Mouse (Mus musculus): ENCODE measurements around the gene Bin2. TPM values are rescaled to one million over a fixed set of nuclear protein-coding genes. Genes with fewer than 3 reads are reported as not detected.

Gene Bin2
- total RNA-seq, 2 experiments from 2014 or later, result 37.0 to 57.4 TPM

GRCm38 (mm10) chr15:100660805-100661204 lies 8.5 kb downstream of the Bin2 start:
- no peak for ATAC-seq (replicated peaks; ENCODE audit: low FRiP score, low TSS enrichment, poor library complexity, severe bottlenecking)

- no peak for ATAC-seq (replicated peaks; ENCODE audit: low FRiP score, low TSS enrichment, poor library complexity, severe bottlenecking)
These were observed 9.0 kb downstream of the Bin2 start for GRCm38 (mm10) chr15:100660306-100660705.

- ATAC-seq (replicated peaks; ENCODE audit: low FRiP score, low TSS enrichment, poor library complexity, severe bottlenecking), result no peak
These were observed 14.2 kb downstream of the Bin2 start for GRCm38 (mm10) chr15:100655201-100655600.

DNA sequence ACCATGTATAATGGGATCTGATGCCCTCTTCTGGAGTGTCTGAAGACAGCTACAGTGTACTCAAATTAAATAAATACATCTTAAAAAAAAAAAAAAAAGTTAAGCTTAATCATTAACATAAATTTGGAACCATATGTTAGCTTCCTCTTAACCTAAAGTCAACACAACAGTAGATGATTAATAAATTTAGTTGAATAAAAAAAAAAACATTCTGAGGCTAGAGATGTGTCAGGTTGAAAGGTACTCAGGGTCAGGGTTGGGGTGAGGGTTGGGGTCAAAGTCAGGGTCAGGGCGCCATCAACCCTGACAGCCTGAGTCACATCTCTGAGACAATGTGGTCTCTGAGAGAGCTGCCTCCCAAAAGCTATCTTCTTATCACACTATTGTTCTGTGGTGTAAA lies 15.1 kb downstream of the Bin2 start:
- ATAC-seq (replicated peaks; ENCODE audit: low FRiP score, low TSS enrichment, poor library complexity, severe bottlenecking), result no peak

- peak; percentile 53 for ATAC-seq (replicated peaks; ENCODE audit: low FRiP score, low TSS enrichment, poor library complexity, severe bottlenecking)
These were observed 17.7 kb downstream of the Bin2 start for GRCm38 (mm10) chr15:100651610-100652009.

- no peak for ATAC-seq (replicated peaks; ENCODE audit: low FRiP score, low TSS enrichment, poor library complexity, severe bottlenecking)
These were observed 19.2 kb downstream of the Bin2 start for GRCm38 (mm10) chr15:100650111-100650510.

DNA sequence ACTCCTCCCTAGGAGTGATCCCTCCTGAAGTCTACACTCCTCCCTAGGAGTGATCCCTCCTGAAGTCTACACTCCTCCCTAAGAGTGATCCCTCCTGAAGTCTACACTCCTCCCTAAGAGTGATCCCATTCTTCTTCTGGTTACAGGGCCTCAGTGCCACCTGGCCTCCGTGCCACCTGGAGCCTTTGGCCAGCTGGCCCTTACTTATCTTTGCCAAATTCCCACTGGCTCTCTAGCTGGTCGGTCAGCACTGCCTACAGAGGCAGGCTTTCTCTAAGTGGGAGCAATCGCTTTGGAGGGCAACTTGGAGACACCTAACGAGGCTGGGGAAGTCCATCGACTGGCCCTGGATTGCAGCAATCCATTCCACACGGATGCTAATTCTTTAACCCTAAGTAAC lies 23.2 kb downstream of the Bin2 start:
- ATAC-seq (replicated peaks; ENCODE audit: low FRiP score, low TSS enrichment, poor library complexity, severe bottlenecking), result no peak

GRCm38 (mm10) chr15:100642451-100642850 lies 26.9 kb downstream of the Bin2 start:
- no peak for ATAC-seq (replicated peaks; ENCODE audit: low FRiP score, low TSS enrichment, poor library complexity, severe bottlenecking)

GRCm38 (mm10) chr15:100641226-100641810 lies 28.0 kb downstream of the Bin2 start:
- no peak for ATAC-seq (replicated peaks; ENCODE audit: low FRiP score, low TSS enrichment, poor library complexity, severe bottlenecking)

GRCm38 (mm10) chr15:100639972-100640750 lies 29.2 kb downstream of the Bin2 start:
- no peak for ATAC-seq (replicated peaks; ENCODE audit: low FRiP score, low TSS enrichment, poor library complexity, severe bottlenecking)

- ATAC-seq (replicated peaks; ENCODE audit: low FRiP score, low TSS enrichment, poor library complexity, severe bottlenecking), result 0 out of 2 replicates have a peak, but pooled peaks have one; percentile 21
These were observed 31.7 kb downstream of the Bin2 start for GRCm38 (mm10) chr15:100637661-100638060.

DNA sequence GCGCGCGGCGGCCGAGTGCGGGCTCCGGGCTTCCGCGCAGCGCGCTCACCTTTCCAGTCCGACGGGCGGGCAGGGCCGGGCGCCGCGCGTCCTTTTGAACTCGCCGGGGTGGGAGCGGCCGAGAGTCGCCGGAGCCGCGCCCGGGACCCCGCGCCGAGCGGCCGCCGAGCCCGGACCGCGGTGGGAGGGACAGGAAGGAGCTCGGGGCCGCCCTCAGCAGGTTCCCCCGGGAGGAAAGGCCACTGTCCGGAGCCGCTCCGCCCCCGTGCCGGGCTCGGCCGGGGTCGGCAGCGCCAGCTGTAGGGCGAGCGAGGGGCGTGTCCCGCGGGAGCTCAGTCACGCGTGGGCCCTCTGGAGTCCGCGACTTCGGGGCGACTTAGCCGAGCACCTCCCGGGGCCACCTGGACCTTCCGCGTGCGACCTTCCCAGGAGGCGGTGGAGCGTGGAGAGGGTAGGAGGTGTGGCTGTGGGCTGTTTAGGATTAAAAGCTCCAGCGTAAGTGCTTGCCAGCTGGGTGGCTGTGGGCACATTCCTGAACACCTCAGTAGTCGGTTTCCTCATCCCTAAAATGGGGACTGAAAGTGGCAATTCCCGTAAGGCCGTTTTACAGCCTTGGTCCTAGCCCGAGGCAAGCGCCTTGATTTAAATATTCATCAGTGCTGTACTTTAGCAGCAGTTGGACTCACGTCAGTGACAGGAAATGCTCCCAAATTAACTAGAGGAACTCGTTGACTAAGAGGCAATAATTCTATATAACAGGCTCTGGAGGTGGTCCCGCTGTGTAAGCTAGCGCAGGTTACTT lies 32.5 kb downstream of the Bin2 start, which contains the start of gene Smagp:
Gene Smagp (minus strand): TSS at position 241 of the 802 bp plus-strand sequence.
- ATAC-seq (replicated peaks; ENCODE audit: low FRiP score, low TSS enrichment, poor library complexity, severe bottlenecking), result no peak

DNA sequence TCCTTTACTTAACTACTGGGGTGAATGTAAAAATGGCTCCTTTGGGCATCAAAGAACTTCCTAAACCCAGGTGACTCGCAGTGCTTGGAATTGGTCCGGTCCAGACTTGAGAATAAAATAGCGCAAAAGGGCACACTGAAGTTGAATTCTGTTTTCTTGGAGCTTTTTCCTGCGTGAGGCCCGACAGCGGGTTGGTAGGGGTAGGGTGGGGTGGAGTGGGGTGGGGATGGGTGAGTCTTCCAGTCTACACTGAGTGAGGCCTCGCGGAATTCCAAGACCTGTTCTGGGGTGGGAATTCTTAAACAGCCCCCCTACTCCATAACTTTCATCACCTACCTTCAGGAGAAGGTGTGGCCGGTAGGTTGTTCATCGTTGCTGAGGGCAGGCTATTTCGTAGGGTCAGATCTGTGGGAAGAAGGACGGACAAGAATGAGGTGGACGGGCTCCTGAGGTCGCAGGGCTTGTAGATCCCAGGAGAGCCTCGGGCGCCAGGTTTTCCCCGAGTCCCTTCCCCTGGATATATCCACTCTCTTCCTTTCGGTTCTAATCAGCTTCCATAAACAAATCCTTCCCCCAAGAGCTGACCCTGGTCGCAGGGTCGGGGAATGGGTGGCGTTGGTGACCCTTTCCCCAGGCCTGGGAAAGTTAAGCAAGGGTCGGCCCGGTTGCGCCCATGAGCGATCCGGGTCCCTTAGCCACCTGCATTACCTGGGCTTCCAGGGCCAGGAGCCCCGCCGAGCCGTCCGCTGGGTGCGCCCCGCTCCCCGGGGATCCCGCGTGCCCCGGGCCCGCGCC lies 33.3 kb downstream of the Bin2 start:
- ATAC-seq (replicated peaks; ENCODE audit: low FRiP score, low TSS enrichment, poor library complexity, severe bottlenecking), result no peak

DNA sequence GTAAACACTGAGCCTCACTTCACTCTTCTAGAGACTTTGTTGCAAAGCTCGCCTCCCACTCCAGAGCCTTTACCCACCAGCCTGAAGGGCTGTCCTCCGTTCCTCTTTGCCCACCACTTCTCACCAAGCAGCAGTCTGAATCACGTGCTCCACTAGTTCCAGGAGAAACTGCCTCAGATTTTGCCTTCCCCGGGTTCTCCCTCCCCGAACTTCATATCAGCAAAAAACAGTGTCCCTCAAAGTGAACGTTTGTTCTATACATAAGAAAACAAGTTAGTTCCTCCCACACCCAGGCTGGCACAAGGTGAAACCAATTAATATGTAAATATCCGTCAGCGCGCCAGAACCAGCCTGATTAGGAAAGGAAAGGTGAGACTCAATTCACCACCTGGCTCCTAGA lies 34.1 kb downstream of the Bin2 start:
- ATAC-seq (replicated peaks; ENCODE audit: low FRiP score, low TSS enrichment, poor library complexity, severe bottlenecking), result no peak; the same call in 1 of the 2 replicates

DNA sequence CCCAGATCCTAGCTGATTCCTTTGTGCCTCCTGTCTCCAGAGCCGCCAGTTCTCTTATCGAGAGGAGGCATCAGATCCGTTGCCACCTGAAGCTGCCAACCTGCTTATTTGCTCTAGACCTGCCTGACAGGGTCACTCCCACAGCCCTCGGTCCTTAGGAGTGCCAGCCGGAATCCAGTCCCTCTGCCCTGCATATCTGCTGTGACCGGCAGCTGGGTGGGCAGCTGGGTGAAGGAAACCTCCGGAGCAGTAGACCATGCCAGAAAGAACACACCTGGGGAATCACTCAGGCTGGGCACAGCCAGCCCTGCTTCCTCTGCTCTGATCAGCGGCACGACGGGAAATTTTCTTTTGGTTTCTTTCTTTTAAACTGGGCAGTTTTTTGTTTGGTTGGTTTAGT lies 36.0 kb downstream of the Bin2 start:
- no peak for ATAC-seq (replicated peaks; ENCODE audit: low FRiP score, low TSS enrichment, poor library complexity, severe bottlenecking)

DNA sequence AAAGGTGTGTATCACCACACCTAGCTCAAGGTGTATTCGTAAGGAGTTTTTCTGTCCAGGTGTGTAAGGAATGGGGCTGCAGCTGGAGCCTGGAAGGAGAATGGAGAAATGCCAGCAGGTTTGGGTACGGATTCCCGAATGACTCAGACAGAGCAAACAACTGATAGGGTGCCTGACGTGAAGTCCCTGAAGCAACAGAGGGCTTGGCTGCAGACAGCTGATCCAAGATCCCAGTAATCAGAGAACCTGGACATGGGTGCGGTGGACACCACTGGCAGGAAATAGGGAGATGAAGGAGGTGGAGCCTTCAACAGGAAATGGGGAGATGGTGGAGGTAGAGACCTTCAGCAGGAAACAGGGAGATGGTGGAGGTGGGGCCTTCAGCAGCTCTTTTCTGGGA lies 37.0 kb downstream of the Bin2 start:
- ATAC-seq (replicated peaks; ENCODE audit: low FRiP score, low TSS enrichment, poor library complexity, severe bottlenecking), result no peak

- ATAC-seq (replicated peaks; ENCODE audit: low FRiP score, low TSS enrichment, poor library complexity, severe bottlenecking), result no peak
These were observed 37.7 kb downstream of the Bin2 start for GRCm38 (mm10) chr15:100631454-100632170.

GRCm38 (mm10) chr15:100630126-100630525 lies 39.2 kb downstream of the Bin2 start:
- no peak for ATAC-seq (replicated peaks; ENCODE audit: low FRiP score, low TSS enrichment, poor library complexity, severe bottlenecking)

- ATAC-seq (replicated peaks; ENCODE audit: low FRiP score, low TSS enrichment, poor library complexity, severe bottlenecking), result no peak
These were observed 40.6 kb downstream of the Bin2 start for GRCm38 (mm10) chr15:100628797-100629196.

Data from megakaryocyte-erythroid progenitor cell, adult 5-6 weeks (primary cell).